Comparison of ENCODE assay signal across 23 mouse cellular contexts in the genomic region with DNA sequence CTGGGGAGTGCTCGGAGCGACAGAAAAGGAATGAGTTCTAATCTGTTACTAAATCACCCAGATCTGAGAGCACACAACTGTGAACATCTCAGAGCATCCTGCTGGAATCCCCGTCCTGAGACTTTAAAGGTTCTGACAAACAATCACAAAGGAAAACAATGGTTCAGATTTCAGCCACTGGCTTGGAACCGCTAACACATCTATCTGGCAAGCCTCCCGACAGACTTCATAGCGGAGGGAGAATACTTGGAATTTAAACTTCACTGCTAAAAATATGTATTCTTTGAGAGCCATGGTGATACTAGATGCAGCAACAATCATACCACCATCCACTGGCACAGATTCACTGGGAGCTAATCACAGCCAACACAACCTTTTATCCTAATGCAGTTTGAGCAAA.
A peak's percentile ranks its signal among the peaks of the same experiment; 100 is the strongest.
DNase-seq lines count a peak whose midpoint lies in the region; ATAC-seq and TF ChIP-seq lines count a peak whose summit lies in the region.
"Had no signal": no experiment of that assay in that cellular context is flagged by ENCODE, and none has a peak within 500 bp of the region (broad histone marks: within the 10 kb centered on the region; RNA-seq: fewer than 3 reads in every experiment).

No protein-coding gene starts in this region.

- H3K9ac ChIP-seq in heart, embryonic 12.5 days = no peak overlapping the region
- no peak overlapping the region for H3K9ac ChIP-seq in kidney, postnatal 0 days (ENCODE audit: low read depth, low read length)
- H3K9ac ChIP-seq: embryonic facial prominence, embryonic 12.5 days; embryonic facial prominence, embryonic 15.5 days; forebrain, embryonic 12.5 days had no signal

- H3K4me2 ChIP-seq in heart, embryonic 12.5 days = no peak overlapping the region
- no peak overlapping the region for H3K4me2 ChIP-seq in kidney, postnatal 0 days (ENCODE audit: low read length)
- H3K4me2 ChIP-seq: embryonic facial prominence, embryonic 12.5 days; embryonic facial prominence, embryonic 15.5 days; forebrain, embryonic 12.5 days had no signal

- no peaks in the 10 kb centered on the region for H3K27me3 ChIP-seq in heart, embryonic 12.5 days (replicated peaks)
- H3K27me3 ChIP-seq in kidney, postnatal 0 days (ENCODE audit: insufficient read depth, low read length) = no peaks in the 10 kb centered on the region
- H3K27me3 ChIP-seq: embryonic facial prominence, embryonic 12.5 days; embryonic facial prominence, embryonic 15.5 days; forebrain, embryonic 12.5 days had no signal

- DNase-seq in heart, adult 11 months = peak; percentile 51
- peak; percentile 12 for DNase-seq in kidney, postnatal 0 days (ENCODE audit: low spot score)
- DNase-seq in kidney, postnatal 10 days = no peak
- DNase-seq in lung, postnatal 10 days = peak; percentile 10
- no peak for DNase-seq in lung, postnatal 36 days
- DNase-seq: adrenal gland, adult 2 months; adrenal gland, postnatal 10 days; adrenal gland, postnatal 25 days; cerebellum, adult 11 months; cerebellum, adult 18-20 months; cerebellum, adult 8-10 months; cerebellum, adult 9-11 months; cerebellum, postnatal 14 days; cerebellum, postnatal 36 days; embryo, embryonic 11 days had no signal

- H3K4me1 ChIP-seq in heart, embryonic 12.5 days (replicated peaks) = peaks cover 2% of the 10 kb centered on the region; the same call in 1 of the 2 replicates
- H3K4me1 ChIP-seq in kidney, postnatal 0 days (replicated peaks; ENCODE audit: insufficient read depth, low read length) = no peaks in the 10 kb centered on the region
- H3K4me1 ChIP-seq: embryonic facial prominence, embryonic 12.5 days; embryonic facial prominence, embryonic 15.5 days; forebrain, embryonic 10.5 days; forebrain, embryonic 12.5 days had no signal

- no peaks in the 10 kb centered on the region; the same call in 1 of the 2 replicates for H3K9me3 ChIP-seq in heart, embryonic 12.5 days (replicated peaks)
- no peaks in the 10 kb centered on the region for H3K9me3 ChIP-seq in kidney, postnatal 0 days (replicated peaks; ENCODE audit: low read length)
- H3K9me3 ChIP-seq: embryonic facial prominence, embryonic 12.5 days; embryonic facial prominence, embryonic 15.5 days; forebrain, embryonic 10.5 days; forebrain, embryonic 12.5 days had no signal

- H3K4me3 ChIP-seq in heart, embryonic 12.5 days = no peak overlapping the region
- H3K4me3 ChIP-seq in kidney, postnatal 0 days (replicated peaks; ENCODE audit: low read depth, low read length) = no peak overlapping the region
- H3K4me3 ChIP-seq: embryonic facial prominence, embryonic 12.5 days; embryonic facial prominence, embryonic 15.5 days; erythroblast, embryonic 14.5 days; forebrain, embryonic 10.5 days; forebrain, embryonic 12.5 days had no signal

- no peak for ATAC-seq in heart, embryonic 12.5 days (ENCODE audit: insufficient number of reproducible peaks, low FRiP score)
- ATAC-seq in kidney, postnatal 0 days (replicated peaks; ENCODE audit: low FRiP score, low read depth) = no peak
- ATAC-seq: forebrain, embryonic 14.5 days; forebrain, embryonic 16.5 days had no signal

- H3K36me3 ChIP-seq in heart, embryonic 12.5 days = no peaks in the 10 kb centered on the region
- no peaks in the 10 kb centered on the region for H3K36me3 ChIP-seq in kidney, postnatal 0 days (ENCODE audit: insufficient read depth, low read length)
- H3K36me3 ChIP-seq: embryonic facial prominence, embryonic 12.5 days; embryonic facial prominence, embryonic 15.5 days; forebrain, embryonic 10.5 days; forebrain, embryonic 12.5 days had no signal

- WGBS in heart, embryonic 12.5 days = 63% methylated on average over 6 of the region's 6 CpGs
- WGBS in kidney, postnatal 0 days = 27% methylated on average over 6 of the region's 6 CpGs

- no peak overlapping the region for H3K27ac ChIP-seq in heart, embryonic 12.5 days (ENCODE audit: poor library complexity, severe bottlenecking)
- no peak overlapping the region for H3K27ac ChIP-seq in kidney, postnatal 0 days
- H3K27ac ChIP-seq: embryonic facial prominence, embryonic 12.5 days; embryonic facial prominence, embryonic 15.5 days; forebrain, embryonic 10.5 days; forebrain, embryonic 12.5 days had no signal

- no peak for TF ChIP-seq CTCF in kidney, postnatal 0 days (IDR thresholded peaks at IDR 0.05; ENCODE audit: low read depth)

Comparison
In these comparisons a context has a peak if more than half of its experiments do, and no peak if none do; other contexts are left out.
1. DNase-seq: peak in heart, adult 11 months (single experiment), kidney, postnatal 0 days (single experiment) and lung, postnatal 10 days (single experiment); none in kidney, postnatal 10 days (single experiment) and lung, postnatal 36 days (single experiment).